Mouse (Mus musculus) neural tube, embryonic 12.5 days (tissue): ENCODE measurements around the gene Slc6a1. TPM values are rescaled to one million over a fixed set of nuclear protein-coding genes. Genes with fewer than 3 reads are reported as not detected.

ENCODE experiments used
- ATAC-seq: fragments of 200-750 bp; cut with Nextera tagmentation; 2 replicates; pipeline ENCODE4 v1.8.0; 2017; ENCODE audit warnings: low read depth, mild to moderate bottlenecking, moderate TSS enrichment, moderate library complexity; ENCODE audit not compliant: low FRiP score
- H3K27ac ChIP-seq: fragments of 300-500 bp; sonication (generic); 2 replicates; pipeline ENCODE4 v1.5.1; 2016
- H3K27me3 ChIP-seq: fragments of 300-500 bp; sonication (generic); replicated peaks from 2 replicates; pipeline ENCODE4 v1.6.1; 2016; ENCODE audit warnings: mild to moderate bottlenecking
- H3K36me3 ChIP-seq: fragments of 300-500 bp; sonication (generic); 2 replicates; pipeline ENCODE4 v1.6.1; 2016; ENCODE audit warnings: mild to moderate bottlenecking
- H3K4me1 ChIP-seq: fragments of 300-500 bp; sonication (generic); 2 replicates; pipeline ENCODE4 v1.6.1; 2016
- H3K4me2 ChIP-seq: fragments of 300-500 bp; sonication (generic); replicated peaks from 2 replicates; pipeline ENCODE4 v1.6.1; 2016; ENCODE audit warnings: mild to moderate bottlenecking
- H3K4me3 ChIP-seq: fragments of 300-500 bp; sonication (generic); 2 replicates; pipeline ENCODE4 v1.5.1; 2016
- H3K9ac ChIP-seq: fragments of 300-500 bp; sonication (generic); 2 replicates; pipeline ENCODE4 v1.6.1; 2016; ENCODE audit warnings: mild to moderate bottlenecking
- H3K9me3 ChIP-seq: fragments of 300-500 bp; sonication (generic); 2 replicates; pipeline ENCODE4 v1.6.1; 2016; ENCODE audit warnings: mild to moderate bottlenecking
- WGBS: fragments of 180-500 bp; shearing (Covaris S2); methylation state at CpG from one replicate; pipeline ENCODE4 v1.1.7; 2016; 5-methylcytosine and 5-hydroxymethylcytosine counted together
- polyA plus RNA-seq: library from polyadenylated mRNA; unstranded; fragments of >200 nt; fragmentation: Nextera tagmentation; extraction: Ambion mirVana; gene quantifications from 2 replicates; pipeline ENCODE4 v1.2.1, GENCODE M21; 2016

The Slc6a1 gene
- polyA plus RNA-seq = 32.4 and 35.4 TPM in 2 replicates

GRCm38 (mm10) chr6:114282469-114283277 lies at the start of gene Slc6a1:
Gene Slc6a1 (plus strand): TSS chr6:114282635.
- H3K4me3 ChIP-seq = peak within 1 kb of the TSS; percentile 44
- ATAC-seq = peak; percentile 86
- H3K4me1 ChIP-seq = peaks cover 13% of the 10 kb centered on the region; the same call in 1 of the 2 replicates
- H3K4me2 ChIP-seq = peak within 1 kb of the TSS; percentile 63
- no peak within 1 kb of the TSS for H3K27ac ChIP-seq
- 1% methylated on average over 42 of the region's 51 CpGs for WGBS
- H3K9me3 ChIP-seq = no peaks in the 10 kb centered on the region
- peak within 1 kb of the TSS; percentile 75 for H3K9ac ChIP-seq
- H3K27me3 ChIP-seq = peaks cover 43% of the 10 kb centered on the region
- no peaks in the 10 kb centered on the region for H3K36me3 ChIP-seq

- H3K4me3 ChIP-seq = no peak overlapping the region
- peak overlapping the region; percentile 15; the same call in 1 of the 2 replicates for H3K27ac ChIP-seq
- H3K9me3 ChIP-seq = no peaks in the 10 kb centered on the region
- H3K4me1 ChIP-seq = peaks cover 17% of the 10 kb centered on the region
- 23% methylated on average over 5 of the region's 6 CpGs for WGBS
- no peaks in the 10 kb centered on the region; the same call in 1 of the 2 replicates for H3K27me3 ChIP-seq
- H3K4me2 ChIP-seq = no peak overlapping the region
- no peak overlapping the region for H3K9ac ChIP-seq
- ATAC-seq = peak; percentile 84
- no peaks in the 10 kb centered on the region for H3K36me3 ChIP-seq
These were observed 43.4 kb upstream of the Slc6a1 start for GRCm38 (mm10) chr6:114238892-114239644.

- ATAC-seq = no peak
- Histone ChIP-seq H3K36me3 (no peaks in the 10 kb centered on the region), H3K9me3 (no peaks in the 10 kb centered on the region), H3K4me2 (no peak overlapping the region), H3K9ac (no peak overlapping the region), H3K27me3 (no peaks in the 10 kb centered on the region), H3K4me1 (no peaks in the 10 kb centered on the region), H3K27ac (no peak overlapping the region), H3K4me3 (no peak overlapping the region)
- 84% methylated on average over 11 of the region's 11 CpGs for WGBS
These were observed 36.8 kb upstream of the Slc6a1 start for GRCm38 (mm10) chr6:114245665-114246064.

GRCm38 (mm10) chr6:114250311-114250710 lies 32.1 kb upstream of the Slc6a1 start:
- no peaks in the 10 kb centered on the region for H3K36me3 ChIP-seq
- H3K4me2 ChIP-seq = no peak overlapping the region
- H3K4me1 ChIP-seq = no peaks in the 10 kb centered on the region
- peak; percentile 52; the same call in 1 of the 2 replicates for ATAC-seq
- H3K9ac ChIP-seq = no peak overlapping the region
- no peak overlapping the region for H3K4me3 ChIP-seq
- H3K9me3 ChIP-seq = no peaks in the 10 kb centered on the region
- H3K27me3 ChIP-seq = peaks cover 9% of the 10 kb centered on the region; the same call in 1 of the 2 replicates
- H3K27ac ChIP-seq = no peak overlapping the region
- 8% methylated on average over 5 of the region's 5 CpGs for WGBS

GRCm38 (mm10) chr6:114254927-114255326 lies 27.5 kb upstream of the Slc6a1 start:
- ATAC-seq = no peak
- Histone ChIP-seq H3K9me3 (no peaks in the 10 kb centered on the region), H3K27ac (no peak overlapping the region), H3K4me3 (no peak overlapping the region), H3K4me1 (peaks cover 13% of the 10 kb centered on the region), H3K9ac (no peak overlapping the region), H3K4me2 (no peak overlapping the region), H3K27me3 (peaks cover 9% of the 10 kb centered on the region; the same call in 1 of the 2 replicates), H3K36me3 (no peaks in the 10 kb centered on the region)
- WGBS = 51% methylated on average over 14 of the region's 14 CpGs

GRCm38 (mm10) chr6:114257762-114258361 lies 24.6 kb upstream of the Slc6a1 start:
- no peaks in the 10 kb centered on the region; the same call in 1 of the 2 replicates for H3K27me3 ChIP-seq
- ATAC-seq = no peak
- H3K36me3 ChIP-seq = no peaks in the 10 kb centered on the region
- peaks cover 16% of the 10 kb centered on the region for H3K4me1 ChIP-seq
- no peak overlapping the region for H3K9ac ChIP-seq
- H3K9me3 ChIP-seq = no peaks in the 10 kb centered on the region
- 78% methylated on average over 1 of the region's 1 CpGs for WGBS
- no peak overlapping the region for H3K4me3 ChIP-seq
- no peak overlapping the region for H3K4me2 ChIP-seq
- no peak overlapping the region; the same call in 1 of the 2 replicates for H3K27ac ChIP-seq

GRCm38 (mm10) chr6:114258661-114259193 lies 23.7 kb upstream of the Slc6a1 start:
- no peak overlapping the region for H3K4me3 ChIP-seq
- H3K9ac ChIP-seq = no peak overlapping the region
- 47% methylated on average over 3 of the region's 3 CpGs for WGBS
- no peak for ATAC-seq
- no peak overlapping the region for H3K27ac ChIP-seq
- H3K36me3 ChIP-seq = no peaks in the 10 kb centered on the region
- no peaks in the 10 kb centered on the region for H3K9me3 ChIP-seq
- H3K4me2 ChIP-seq = no peak overlapping the region
- H3K27me3 ChIP-seq = no peaks in the 10 kb centered on the region; the same call in 1 of the 2 replicates
- peaks cover 18% of the 10 kb centered on the region for H3K4me1 ChIP-seq

- Histone ChIP-seq H3K9me3 (no peaks in the 10 kb centered on the region), H3K9ac (no peak overlapping the region), H3K4me2 (no peak overlapping the region), H3K36me3 (no peaks in the 10 kb centered on the region), H3K27ac (no peak overlapping the region), H3K27me3 (no peaks in the 10 kb centered on the region; the same call in 1 of the 2 replicates), H3K4me1 (peaks cover 35% of the 10 kb centered on the region), H3K4me3 (no peak overlapping the region)
- WGBS = 57% methylated on average over 6 of the region's 6 CpGs
- ATAC-seq = no peak
These were observed 20.8 kb upstream of the Slc6a1 start for GRCm38 (mm10) chr6:114261609-114262008.

- Histone ChIP-seq H3K4me1 (peaks cover 30% of the 10 kb centered on the region), H3K9me3 (no peaks in the 10 kb centered on the region), H3K9ac (no peak overlapping the region), H3K27ac (no peak overlapping the region), H3K27me3 (no peaks in the 10 kb centered on the region; the same call in 1 of the 2 replicates), H3K36me3 (no peaks in the 10 kb centered on the region), H3K4me3 (no peak overlapping the region), H3K4me2 (no peak overlapping the region)
- no peak for ATAC-seq
- WGBS = 29% methylated on average over 3 of the region's 3 CpGs
These were observed 18.4 kb upstream of the Slc6a1 start for GRCm38 (mm10) chr6:114264010-114264409.

- WGBS = 57% methylated on average over 5 of the region's 5 CpGs
- no peak for ATAC-seq
- Histone ChIP-seq H3K4me1 (peaks cover 30% of the 10 kb centered on the region), H3K27me3 (no peaks in the 10 kb centered on the region; the same call in 1 of the 2 replicates), H3K9ac (no peak overlapping the region), H3K27ac (no peak overlapping the region), H3K4me2 (no peak overlapping the region), H3K9me3 (no peaks in the 10 kb centered on the region), H3K36me3 (no peaks in the 10 kb centered on the region), H3K4me3 (no peak overlapping the region)
These were observed 18.0 kb upstream of the Slc6a1 start for GRCm38 (mm10) chr6:114264426-114264825.

- Histone ChIP-seq H3K4me3 (no peak overlapping the region), H3K4me2 (no peak overlapping the region), H3K4me1 (peaks cover 30% of the 10 kb centered on the region), H3K9me3 (no peaks in the 10 kb centered on the region), H3K36me3 (no peaks in the 10 kb centered on the region), H3K9ac (no peak overlapping the region), H3K27me3 (no peaks in the 10 kb centered on the region), H3K27ac (no peak overlapping the region)
- ATAC-seq = no peak
These were observed 16.2 kb upstream of the Slc6a1 start for GRCm38 (mm10) chr6:114266273-114266672.

GRCm38 (mm10) chr6:114267979-114268378 lies 14.5 kb upstream of the Slc6a1 start:
- Histone ChIP-seq H3K27ac (no peak overlapping the region), H3K4me1 (peaks cover 26% of the 10 kb centered on the region), H3K27me3 (no peaks in the 10 kb centered on the region), H3K4me3 (no peak overlapping the region), H3K9me3 (no peaks in the 10 kb centered on the region), H3K4me2 (no peak overlapping the region), H3K9ac (no peak overlapping the region), H3K36me3 (no peaks in the 10 kb centered on the region)
- 29% methylated on average over 4 of the region's 4 CpGs for WGBS
- no peak for ATAC-seq
